Mouse (Mus musculus) liver, embryonic 14.5 days (tissue): Measurements from ENCODE around the gene Hrh1. TPM values are rescaled to one million over a fixed set of nuclear protein-coding genes. Genes with fewer than 3 reads are reported as not detected.

Source experiments
- ATAC-seq: fragments of 200-750 bp; cut with Nextera tagmentation; 2 replicates; pipeline ENCODE4 v1.8.0; 2017; ENCODE audit warnings: moderate number of reproducible peaks, mild to moderate bottlenecking, moderate library complexity; ENCODE audit not compliant: insufficient read depth
- DNase-seq, 3 experiments: peaks; one replicate each; pipeline ENCODE4 v3.0.0-alpha.2; 2012 to 2013; ENCODE audit warnings: low read depth in 3 of 3, low spot score in 3 of 3
- H3K27ac ChIP-seq: fragments of 300-500 bp; sonication (generic); 2 replicates; pipeline ENCODE4 v1.5.1; 2014; ENCODE audit warnings: moderate library complexity, mild to moderate bottlenecking, control low read depth, inconsistent platforms
- H3K27me3 ChIP-seq: fragments of 300-500 bp; sonication (generic); 2 replicates; pipeline ENCODE4 v1.6.1; 2014; ENCODE audit warnings: mild to moderate bottlenecking, low read length, moderate library complexity; ENCODE audit not compliant: control insufficient read depth, insufficient read depth
- H3K36me3 ChIP-seq: fragments of 300-500 bp; sonication (generic); replicated peaks from 2 replicates; pipeline ENCODE4 v1.6.1; 2014; ENCODE audit warnings: low read depth; ENCODE audit not compliant: control insufficient read depth, insufficient read depth
- H3K4me1 ChIP-seq, 2 experiments: fragments of 200-500 bp in 1 of 2; fragments of 300-500 bp in 1 of 2; sonication (generic) in 1 of 2; replicated peaks; 2 replicates each; pipeline ENCODE4 v1.6.1; 2012 to 2014; ENCODE audit warnings: antibody characterized with exemption in 1 of 2, inconsistent platforms in 1 of 2, low read length in 1 of 2; ENCODE audit not compliant: control insufficient read depth in 2 of 2, insufficient read depth in 2 of 2
- H3K4me2 ChIP-seq: fragments of 300-500 bp; sonication (generic); 2 replicates; pipeline ENCODE4 v1.6.1; 2014; ENCODE audit warnings: low read depth, mild to moderate bottlenecking, control low read depth, moderate library complexity
- H3K4me3 ChIP-seq, 2 experiments: fragments of 200-500 bp in 1 of 2; fragments of 300-500 bp in 1 of 2; sonication (generic) in 1 of 2; 2 replicates each; pipeline ENCODE4 v1.5.1; 2012 to 2014; ENCODE audit warnings: low read depth in 2 of 2, low read length in 2 of 2, mild to moderate bottlenecking in 2 of 2, control low read depth in 1 of 2, inconsistent platforms in 1 of 2, moderate library complexity in 1 of 2; ENCODE audit not compliant: insufficient read depth in 1 of 2
- H3K9ac ChIP-seq: fragments of 300-500 bp; sonication (generic); replicated peaks from 2 replicates; pipeline ENCODE4 v1.6.1; 2014; ENCODE audit warnings: mild to moderate bottlenecking, control low read depth, moderate library complexity
- H3K9me3 ChIP-seq: fragments of 300-500 bp; sonication (generic); 2 replicates; pipeline ENCODE4 v1.6.1; 2016; ENCODE audit warnings: low read length, mixed read lengths; ENCODE audit not compliant: control insufficient read depth
- CTCF ChIP-seq: IDR thresholded peaks from 2 replicates; pipeline ENCODE4 v1.5.1; 2016; ENCODE audit warnings: antibody characterized with exemption, low read depth, control low read depth
- EP300 ChIP-seq: IDR thresholded peaks from 2 replicates; pipeline ENCODE4 v1.6.1; 2016; ENCODE audit warnings: antibody characterized with exemption, low read depth
- WGBS: fragments of 180-500 bp; shearing (Covaris S2); extraction: QIAGEN DNeasy Blood & Tissue Kit; methylation state at CpG from one replicate; pipeline ENCODE4 v1.1.7; 2014; ENCODE audit not compliant: insufficient replicate concordance; 5-methylcytosine and 5-hydroxymethylcytosine counted together
- polyA plus RNA-seq, 2 experiments: library from polyadenylated mRNA; depleted of rRNA in 1 of 2; stranded (reverse) in 1 of 2; unstranded in 1 of 2; fragments of >200 nt; fragmentation: Nextera tagmentation in 1 of 2; extraction: Ambion mirVana in 1 of 2; gene quantifications; 2 replicates each; pipeline versions ENCODE4 v1.2.1 to v1.2.3; 2012 to 2014

Gene Hrh1
- polyA plus RNA-seq, 2 experiments, result 0.06 TPM; not detected in 1

- Histone ChIP-seq H3K4me2 (no peak overlapping the region), H3K27me3 (no peaks in the 10 kb centered on the region), H3K9me3 (no peaks in the 10 kb centered on the region), H3K9ac (no peak overlapping the region), H3K4me1 (no peaks in the 10 kb centered on the region), H3K36me3 (no peaks in the 10 kb centered on the region), H3K27ac (no peak overlapping the region), H3K4me3 (no peak overlapping the region)
- TF ChIP-seq CTCF (no peak), EP300 (no peak)
- DNase-seq (no peak), ATAC-seq (no peak)
- WGBS, result 36% methylated on average over 3 of the region's 3 CpGs
Observed at GRCm38 (mm10) chr6:114380872-114381271, 16.9 kb upstream of the Hrh1 start.

GRCm38 (mm10) chr6:114387320-114387719, 10.4 kb upstream of the Hrh1 start:
- Histone ChIP-seq H3K9ac (no peak overlapping the region), H3K27ac (no peak overlapping the region), H3K36me3 (no peaks in the 10 kb centered on the region), H3K4me2 (no peak overlapping the region), H3K27me3 (no peaks in the 10 kb centered on the region), H3K4me3 (no peak overlapping the region), H3K9me3 (no peaks in the 10 kb centered on the region), H3K4me1 (no peaks in the 10 kb centered on the region)
- TF ChIP-seq EP300 (no peak), CTCF (no peak)
- WGBS, result 47% methylated on average over 6 of the region's 6 CpGs
- ATAC-seq (no peak), DNase-seq (no peak)

- no peak for ATAC-seq
- no peaks in the 10 kb centered on the region for H3K27me3 ChIP-seq
- H3K27ac ChIP-seq, result no peak overlapping the region
- WGBS, result 31% methylated on average over 4 of the region's 4 CpGs
- H3K4me1 ChIP-seq, result no peaks in the 10 kb centered on the region
- H3K4me3 ChIP-seq, result no peak overlapping the region
- H3K36me3 ChIP-seq, result no peaks in the 10 kb centered on the region
- H3K9ac ChIP-seq, result no peak overlapping the region
- no peak overlapping the region for H3K4me2 ChIP-seq
- TF ChIP-seq EP300, result no peak
- no peak for TF ChIP-seq CTCF
- no peak for DNase-seq
- no peaks in the 10 kb centered on the region for H3K9me3 ChIP-seq
Observed at GRCm38 (mm10) chr6:114387855-114388254, 9.9 kb upstream of the Hrh1 start.

GRCm38 (mm10) chr6:114390129-114390528, 7.6 kb upstream of the Hrh1 start:
- H3K9me3 ChIP-seq, result no peaks in the 10 kb centered on the region
- ATAC-seq, result no peak
- 38% methylated on average over 2 of the region's 2 CpGs for WGBS

GRCm38 (mm10) chr6:114394982-114395381, 2.8 kb upstream of the Hrh1 start:
- H3K27ac ChIP-seq, result no peak overlapping the region
- no peak overlapping the region for H3K9ac ChIP-seq
- DNase-seq, result no peak
- no peak overlapping the region for H3K4me3 ChIP-seq
- no peak for ATAC-seq
- no peaks in the 10 kb centered on the region for H3K36me3 ChIP-seq
- no peak overlapping the region for H3K4me2 ChIP-seq
- H3K27me3 ChIP-seq, result peaks cover 32% of the 10 kb centered on the region
- TF ChIP-seq EP300 (no peak), CTCF (no peak)
- H3K4me1 ChIP-seq, result no peaks in the 10 kb centered on the region
- H3K9me3 ChIP-seq, result no peaks in the 10 kb centered on the region
- 53% methylated on average over 4 of the region's 4 CpGs for WGBS

More at GRCm38 (mm10) chr6:114390129-114390528, 7.6 kb upstream of the Hrh1 start:
- Histone ChIP-seq H3K27me3 (no peaks in the 10 kb centered on the region), H3K27ac (no peak overlapping the region), H3K4me2 (no peak overlapping the region), H3K4me3 (no peak overlapping the region), H3K36me3 (no peaks in the 10 kb centered on the region), H3K9ac (no peak overlapping the region), H3K4me1 (no peaks in the 10 kb centered on the region)
- no peak for DNase-seq
- TF ChIP-seq EP300, result no peak
